Mouse (Mus musculus): ENCODE results near the gene Ndufa13. TPM values are rescaled to one million over a fixed set of nuclear protein-coding genes. Genes with fewer than 3 reads are reported as not detected.
"Not testable (repeated sequence)": the region's sequence is repeated elsewhere in the genome, so short reads cannot be mapped to it uniquely, and the experiment has no call there.

The Ndufa13 gene
- polyA plus RNA-seq (2014; fragmentation: Nextera tagmentation; extraction: Ambion mirVana) = 145 and 159 TPM in 2 replicates

- Histone ChIP-seq H3K27me3 (replicated peaks; ENCODE audit: control insufficient read depth, insufficient read depth, low read length) (no peaks in the 10 kb centered on the region), H3K4me3 (ENCODE audit: low read depth, low read length) (peak within 1 kb of the TSS; percentile 84), H3K9ac (ENCODE audit: low read depth, low read length) (peak within 1 kb of the TSS; percentile 88), H3K27ac (ENCODE audit: low read depth, low read length) (peak within 1 kb of the TSS; percentile 98), H3K36me3 (ENCODE audit: control insufficient read depth, insufficient read depth, low read length) (peaks cover 11% of the 10 kb centered on the region; the same call in 1 of the 2 replicates), H3K9me3 (ENCODE audit: control insufficient read depth, low read length) (no peaks in the 10 kb centered on the region), H3K4me1 (replicated peaks; ENCODE audit: control insufficient read depth, insufficient read depth, low read length) (peaks cover 22% of the 10 kb centered on the region), H3K4me2 (peak within 1 kb of the TSS; percentile 96)
- DNase-seq (ENCODE audit: low spot score) (peak; percentile 62), ATAC-seq (replicated peaks; ENCODE audit: low FRiP score) (peak; percentile 32)
- 4% methylated on average over 89 of the region's 89 CpGs for WGBS
These were observed at the start of gene Ndufa13, which contains the start of the genes Tssk6 and Yjefn3 for GRCm38 (mm10) chr8:69902163-69903062. TSS of gene Ndufa13 (minus strand) at chr8:69902558. TSS of gene Tssk6 (plus strand) at chr8:69902184. TSS of gene Yjefn3 (minus strand) at chr8:69902712.

- H3K27ac ChIP-seq (ENCODE audit: low read depth, low read length) = no peak overlapping the region
- no peak for ATAC-seq (replicated peaks; ENCODE audit: low FRiP score)
- no peaks in the 10 kb centered on the region for H3K9me3 ChIP-seq (ENCODE audit: control insufficient read depth, low read length)
- peaks cover 9% of the 10 kb centered on the region for H3K4me1 ChIP-seq (replicated peaks; ENCODE audit: control insufficient read depth, insufficient read depth, low read length)
- H3K4me2 ChIP-seq = no peak overlapping the region
- H3K27me3 ChIP-seq (replicated peaks; ENCODE audit: control insufficient read depth, insufficient read depth, low read length) = no peaks in the 10 kb centered on the region
- no peak overlapping the region for H3K4me3 ChIP-seq (ENCODE audit: low read depth, low read length)
- peaks cover 6% of the 10 kb centered on the region; the same call in 1 of the 2 replicates for H3K36me3 ChIP-seq (ENCODE audit: control insufficient read depth, insufficient read depth, low read length)
- no peak for DNase-seq (ENCODE audit: low spot score)
- no peak overlapping the region for H3K9ac ChIP-seq (ENCODE audit: low read depth, low read length)
- 84% methylated on average over 2 of the region's 2 CpGs for WGBS
These were observed 47.9 kb upstream of the Ndufa13 start for GRCm38 (mm10) chr8:69950300-69950699.

- H3K27ac ChIP-seq (ENCODE audit: low read depth, low read length); H3K27me3 ChIP-seq (replicated peaks; ENCODE audit: control insufficient read depth, insufficient read depth, low read length); H3K36me3 ChIP-seq (ENCODE audit: control insufficient read depth, insufficient read depth, low read length); H3K9me3 ChIP-seq (ENCODE audit: control insufficient read depth, low read length); DNase-seq (ENCODE audit: low spot score); ATAC-seq (replicated peaks; ENCODE audit: low FRiP score); H3K4me2 ChIP-seq; H3K4me3 ChIP-seq (ENCODE audit: low read depth, low read length); H3K9ac ChIP-seq (ENCODE audit: low read depth, low read length): not testable (repeated sequence)
- peaks cover 46% of the 10 kb centered on the region for H3K4me1 ChIP-seq (replicated peaks; ENCODE audit: control insufficient read depth, insufficient read depth, low read length)
- WGBS = 74% methylated on average over 2 of the region's 3 CpGs
These were observed 40.1 kb upstream of the Ndufa13 start for GRCm38 (mm10) chr8:69942495-69942894.

- Histone ChIP-seq H3K36me3 (ENCODE audit: control insufficient read depth, insufficient read depth, low read length) (peaks cover 9% of the 10 kb centered on the region), H3K4me3 (ENCODE audit: low read depth, low read length) (no peak overlapping the region), H3K9me3 (ENCODE audit: control insufficient read depth, low read length) (no peaks in the 10 kb centered on the region), H3K9ac (ENCODE audit: low read depth, low read length) (no peak overlapping the region), H3K4me1 (replicated peaks; ENCODE audit: control insufficient read depth, insufficient read depth, low read length) (peaks cover 55% of the 10 kb centered on the region), H3K4me2 (no peak overlapping the region), H3K27me3 (replicated peaks; ENCODE audit: control insufficient read depth, insufficient read depth, low read length) (no peaks in the 10 kb centered on the region), H3K27ac (ENCODE audit: low read depth, low read length) (peak overlapping the region; percentile 57; the same call in 1 of the 2 replicates)
- no peak for ATAC-seq (replicated peaks; ENCODE audit: low FRiP score)
- WGBS = 63% methylated on average over 2 of the region's 2 CpGs
- DNase-seq (ENCODE audit: low spot score) = no peak
These were observed 38.0 kb upstream of the Ndufa13 start for GRCm38 (mm10) chr8:69940386-69940785.

GRCm38 (mm10) chr8:69939633-69940032 is 37.3 kb upstream of the Ndufa13 start:
- Histone ChIP-seq H3K4me2 (no peak overlapping the region), H3K9me3 (ENCODE audit: control insufficient read depth, low read length) (no peaks in the 10 kb centered on the region), H3K9ac (ENCODE audit: low read depth, low read length) (no peak overlapping the region), H3K27me3 (replicated peaks; ENCODE audit: control insufficient read depth, insufficient read depth, low read length) (no peaks in the 10 kb centered on the region), H3K4me3 (ENCODE audit: low read depth, low read length) (no peak overlapping the region), H3K36me3 (ENCODE audit: control insufficient read depth, insufficient read depth, low read length) (peaks cover 11% of the 10 kb centered on the region), H3K4me1 (replicated peaks; ENCODE audit: control insufficient read depth, insufficient read depth, low read length) (peaks cover 55% of the 10 kb centered on the region), H3K27ac (ENCODE audit: low read depth, low read length) (0 out of 2 replicates have a peak overlapping the region, but pooled peaks have one; percentile 22)
- DNase-seq (ENCODE audit: low spot score) (no peak), ATAC-seq (replicated peaks; ENCODE audit: low FRiP score) (no peak)
- 24% methylated on average over 3 of the region's 3 CpGs for WGBS

GRCm38 (mm10) chr8:69938245-69938982 is 36.1 kb upstream of the Ndufa13 start:
- WGBS = 54% methylated on average over 6 of the region's 6 CpGs
- Histone ChIP-seq H3K4me1 (replicated peaks; ENCODE audit: control insufficient read depth, insufficient read depth, low read length) (peaks cover 44% of the 10 kb centered on the region), H3K9ac (ENCODE audit: low read depth, low read length) (no peak overlapping the region), H3K9me3 (ENCODE audit: control insufficient read depth, low read length) (no peaks in the 10 kb centered on the region), H3K4me2 (no peak overlapping the region), H3K27ac (ENCODE audit: low read depth, low read length) (no peak overlapping the region), H3K36me3 (ENCODE audit: control insufficient read depth, insufficient read depth, low read length) (peaks cover 14% of the 10 kb centered on the region), H3K27me3 (replicated peaks; ENCODE audit: control insufficient read depth, insufficient read depth, low read length) (no peaks in the 10 kb centered on the region), H3K4me3 (ENCODE audit: low read depth, low read length) (no peak overlapping the region)
- ATAC-seq (replicated peaks; ENCODE audit: low FRiP score) (no peak), DNase-seq (ENCODE audit: low spot score) (no peak)

- Histone ChIP-seq H3K4me2 (no peak overlapping the region), H3K27ac (ENCODE audit: low read depth, low read length) (no peak overlapping the region), H3K4me3 (ENCODE audit: low read depth, low read length) (no peak overlapping the region), H3K9me3 (ENCODE audit: control insufficient read depth, low read length) (no peaks in the 10 kb centered on the region), H3K27me3 (replicated peaks; ENCODE audit: control insufficient read depth, insufficient read depth, low read length) (no peaks in the 10 kb centered on the region), H3K36me3 (ENCODE audit: control insufficient read depth, insufficient read depth, low read length) (peaks cover 14% of the 10 kb centered on the region), H3K4me1 (replicated peaks; ENCODE audit: control insufficient read depth, insufficient read depth, low read length) (peaks cover 44% of the 10 kb centered on the region), H3K9ac (ENCODE audit: low read depth, low read length) (no peak overlapping the region)
- DNase-seq (ENCODE audit: low spot score) (no peak), ATAC-seq (replicated peaks; ENCODE audit: low FRiP score) (no peak)
- 60% methylated on average over 3 of the region's 3 CpGs for WGBS
These were observed 35.1 kb upstream of the Ndufa13 start for GRCm38 (mm10) chr8:69937466-69937865.

- WGBS = 76% methylated on average over 7 of the region's 7 CpGs
- peak; percentile 45; the same call in 1 of the 2 replicates for ATAC-seq (replicated peaks; ENCODE audit: low FRiP score)
- Histone ChIP-seq H3K4me2 (no peak overlapping the region), H3K27me3 (replicated peaks; ENCODE audit: control insufficient read depth, insufficient read depth, low read length) (no peaks in the 10 kb centered on the region), H3K9me3 (ENCODE audit: control insufficient read depth, low read length) (no peaks in the 10 kb centered on the region), H3K27ac (ENCODE audit: low read depth, low read length) (no peak overlapping the region), H3K4me1 (replicated peaks; ENCODE audit: control insufficient read depth, insufficient read depth, low read length) (peaks cover 36% of the 10 kb centered on the region), H3K9ac (ENCODE audit: low read depth, low read length) (no peak overlapping the region), H3K4me3 (ENCODE audit: low read depth, low read length) (no peak overlapping the region), H3K36me3 (ENCODE audit: control insufficient read depth, insufficient read depth, low read length) (peaks cover 14% of the 10 kb centered on the region)
- no peak for DNase-seq (ENCODE audit: low spot score)
These were observed 33.9 kb upstream of the Ndufa13 start for GRCm38 (mm10) chr8:69936050-69936794.

Data from liver, embryonic 11.5 days (tissue).